Mouse (Mus musculus) midbrain, embryonic 14.5 days (tissue): Measurements from ENCODE around the gene Slc25a30. TPM values are rescaled to one million over a fixed set of nuclear protein-coding genes. Genes with fewer than 3 reads are reported as not detected.

Experiments used
- ATAC-seq: fragments of 200-750 bp; cut with Nextera tagmentation; 2 replicates; pipeline ENCODE4 v1.8.0; 2017; ENCODE audit warnings: moderate number of reproducible peaks, moderate library complexity; ENCODE audit not compliant: low FRiP score, low TSS enrichment
- DNase-seq: peaks from one replicate; pipeline ENCODE4 v3.0.0-alpha.2; 2015
- H3K27ac ChIP-seq: fragments of 300-500 bp; sonication (generic); replicated peaks from 2 replicates; pipeline ENCODE4 v1.5.1; 2014; ENCODE audit warnings: mild to moderate bottlenecking, low read depth, low read length, moderate library complexity
- H3K27me3 ChIP-seq: fragments of 300-500 bp; sonication (generic); 2 replicates; pipeline ENCODE4 v1.6.1; 2014; ENCODE audit warnings: low read length, control low read depth, mixed read lengths; ENCODE audit not compliant: control insufficient read depth, insufficient read depth
- H3K36me3 ChIP-seq: fragments of 300-500 bp; sonication (generic); 2 replicates; pipeline ENCODE4 v1.6.1; 2014; ENCODE audit warnings: low read length, control low read depth; ENCODE audit not compliant: control insufficient read depth, insufficient read depth
- H3K4me1 ChIP-seq: fragments of 300-500 bp; sonication (generic); 2 replicates; pipeline ENCODE4 v1.6.1; 2014; ENCODE audit warnings: mild to moderate bottlenecking, antibody characterized with exemption, low read length, control low read depth; ENCODE audit not compliant: control insufficient read depth, insufficient read depth
- H3K4me2 ChIP-seq: fragments of 300-500 bp; sonication (generic); 2 replicates; pipeline ENCODE4 v1.6.1; 2014; ENCODE audit warnings: mild to moderate bottlenecking, low read length, moderate library complexity
- H3K4me3 ChIP-seq: fragments of 300-500 bp; sonication (generic); replicated peaks from 2 replicates; pipeline ENCODE4 v1.5.1; 2014; ENCODE audit warnings: low read depth, low read length
- H3K9ac ChIP-seq: fragments of 300-500 bp; sonication (generic); replicated peaks from 2 replicates; pipeline ENCODE4 v1.6.1; 2014; ENCODE audit warnings: mild to moderate bottlenecking, low read length, moderate library complexity
- H3K9me3 ChIP-seq: fragments of 300-500 bp; sonication (generic); 2 replicates; pipeline ENCODE4 v1.6.1; 2016; ENCODE audit warnings: low read length, control low read depth, mixed read lengths; ENCODE audit not compliant: control insufficient read depth
- WGBS: fragments of 180-500 bp; shearing (Covaris S2); extraction: QIAGEN DNeasy Blood & Tissue Kit; methylation state at CpG from one replicate; pipeline ENCODE4 v1.1.7; 2014; 5-methylcytosine and 5-hydroxymethylcytosine counted together
- polyA plus RNA-seq: library from polyadenylated mRNA; unstranded; fragments of >200 nt; fragmentation: Nextera tagmentation; extraction: Ambion mirVana; gene quantifications from 2 replicates; pipeline ENCODE4 v1.2.1, GENCODE M21; 2014

Gene Slc25a30
- polyA plus RNA-seq, 1 experiment from 2014 or later, result 15.6 TPM

DNA sequence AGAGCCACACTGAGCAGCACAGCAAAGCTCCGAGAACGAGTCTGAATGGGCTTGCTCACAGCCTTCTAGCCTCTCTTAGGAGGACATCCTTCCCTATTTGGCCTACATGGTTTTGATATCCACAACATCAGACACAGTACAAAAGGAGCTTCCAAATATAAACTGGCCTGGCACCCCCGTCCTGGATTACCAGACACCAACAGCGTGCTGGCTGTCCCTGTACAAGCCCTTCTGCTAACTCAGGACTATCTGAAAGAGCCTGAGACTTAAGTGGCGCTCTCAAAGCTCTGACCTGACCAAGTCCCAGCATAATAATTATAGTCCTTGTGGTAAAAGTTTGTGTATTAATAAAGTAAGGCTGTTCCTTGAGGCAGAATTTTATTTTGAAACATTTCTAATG is 66.7 kb downstream of the Slc25a30 start:
- WGBS, result 92% methylated on average over 5 of the region's 5 CpGs
- H3K36me3 ChIP-seq, result peaks cover 74% of the 10 kb centered on the region
- H3K4me1 ChIP-seq, result no peaks in the 10 kb centered on the region
- no peaks in the 10 kb centered on the region for H3K9me3 ChIP-seq
- H3K4me2 ChIP-seq, result no peak overlapping the region
- no peak for ATAC-seq
- no peak overlapping the region for H3K4me3 ChIP-seq
- H3K9ac ChIP-seq, result no peak overlapping the region
- DNase-seq, result no peak
- H3K27me3 ChIP-seq, result no peaks in the 10 kb centered on the region
- no peak overlapping the region for H3K27ac ChIP-seq

DNA sequence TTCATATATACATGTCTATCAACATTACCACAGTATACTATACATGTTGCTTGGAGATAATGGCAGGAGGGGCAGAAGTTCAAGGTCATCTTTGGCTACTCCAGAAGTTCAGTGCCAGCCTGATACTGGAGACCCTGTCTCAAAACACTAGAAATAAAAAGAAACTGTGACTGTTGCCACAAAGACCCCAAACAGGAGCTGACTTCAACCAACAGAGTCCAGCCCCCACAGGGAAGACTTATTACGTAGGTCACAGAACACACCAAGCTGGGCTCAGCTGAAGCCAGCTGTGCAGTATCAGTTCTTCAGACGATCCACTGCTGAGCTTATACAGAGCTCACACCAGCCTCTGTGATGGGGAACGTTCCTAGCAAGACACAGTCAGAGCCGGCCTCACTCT is 70.4 kb downstream of the Slc25a30 start:
- Histone ChIP-seq H3K9me3 (no peaks in the 10 kb centered on the region), H3K4me2 (no peak overlapping the region), H3K4me1 (no peaks in the 10 kb centered on the region), H3K27me3 (no peaks in the 10 kb centered on the region), H3K4me3 (no peak overlapping the region), H3K9ac (no peak overlapping the region), H3K27ac (no peak overlapping the region), H3K36me3 (peaks cover 82% of the 10 kb centered on the region)
- ATAC-seq (no peak), DNase-seq (no peak)
- WGBS, result 95% methylated on average over 4 of the region's 4 CpGs

DNA sequence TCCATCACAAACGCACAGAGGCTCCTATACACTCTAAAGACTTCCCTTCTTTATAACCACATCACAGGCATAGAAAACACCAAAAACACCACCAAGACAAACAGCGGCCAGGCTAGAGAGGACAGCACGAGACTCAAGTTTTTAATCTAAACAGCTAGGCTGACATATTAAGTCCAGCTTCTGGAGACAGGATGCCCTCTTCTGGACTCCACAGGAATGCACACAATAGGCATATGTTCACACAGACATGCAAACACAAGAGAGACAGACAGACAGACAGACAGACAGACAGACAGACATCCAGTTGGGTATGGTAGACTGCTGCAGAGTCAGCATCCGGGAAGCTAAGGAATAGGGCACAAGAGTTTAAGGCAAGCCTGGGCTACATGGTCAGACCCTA is 73.2 kb downstream of the Slc25a30 start:
- Histone ChIP-seq H3K27ac (no peak overlapping the region), H3K4me2 (no peak overlapping the region), H3K4me1 (no peaks in the 10 kb centered on the region), H3K9ac (no peak overlapping the region), H3K9me3 (no peaks in the 10 kb centered on the region), H3K4me3 (no peak overlapping the region), H3K27me3 (no peaks in the 10 kb centered on the region), H3K36me3 (peaks cover 81% of the 10 kb centered on the region)
- ATAC-seq (no peak), DNase-seq (peak; percentile 65)
- WGBS, result 81% methylated on average over 4 of the region's 4 CpGs

DNA sequence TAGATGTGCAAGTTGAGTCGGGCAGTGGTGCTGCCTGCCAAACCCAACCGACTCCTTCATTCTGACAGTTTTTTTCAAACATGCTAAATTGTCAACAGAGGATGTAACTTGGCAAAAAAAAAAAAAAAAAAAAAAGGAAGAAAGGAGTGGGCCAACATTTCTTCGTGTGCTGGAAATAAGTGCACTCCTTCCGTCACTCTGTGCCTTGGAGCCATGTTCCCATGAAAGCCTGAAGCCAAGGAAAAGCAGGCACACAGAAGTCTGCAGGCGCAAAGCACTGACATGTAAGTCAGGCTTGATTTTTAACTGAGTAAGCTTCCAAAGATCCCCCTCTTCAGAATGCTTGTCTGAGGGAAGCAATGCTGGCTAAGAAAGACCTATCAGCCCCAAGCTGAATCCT is 74.2 kb downstream of the Slc25a30 start:
- no peak for ATAC-seq
- H3K27ac ChIP-seq, result no peak overlapping the region
- no peaks in the 10 kb centered on the region for H3K27me3 ChIP-seq
- no peak overlapping the region for H3K9ac ChIP-seq
- no peak for DNase-seq
- H3K36me3 ChIP-seq, result peaks cover 78% of the 10 kb centered on the region
- no peak overlapping the region for H3K4me2 ChIP-seq
- no peaks in the 10 kb centered on the region for H3K4me1 ChIP-seq
- H3K4me3 ChIP-seq, result no peak overlapping the region
- no peaks in the 10 kb centered on the region for H3K9me3 ChIP-seq
- WGBS, result 90% methylated on average over 5 of the region's 5 CpGs

DNA sequence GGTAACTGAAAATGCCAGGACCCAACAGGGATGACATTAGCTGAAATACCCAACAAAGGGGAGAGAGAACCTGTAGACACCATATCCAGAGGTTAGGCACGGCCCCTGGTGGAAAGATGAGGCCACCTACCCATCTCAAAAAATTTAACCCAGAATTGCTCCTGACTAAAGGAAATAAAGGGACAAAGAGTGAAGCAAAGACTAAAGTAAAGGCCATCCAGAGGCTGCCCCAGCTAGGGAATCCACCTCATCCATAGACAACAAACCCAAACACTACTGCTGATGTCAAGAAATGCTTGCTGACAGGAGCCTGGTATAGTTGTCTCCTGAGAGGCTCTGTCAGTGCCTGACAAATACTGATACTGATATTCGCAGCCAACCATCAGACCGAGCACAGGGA is 75.1 kb downstream of the Slc25a30 start:
- H3K9me3 ChIP-seq, result no peaks in the 10 kb centered on the region
- no peak overlapping the region for H3K27ac ChIP-seq
- no peaks in the 10 kb centered on the region for H3K4me1 ChIP-seq
- no peak for DNase-seq
- no peak overlapping the region for H3K4me2 ChIP-seq
- no peak for ATAC-seq
- H3K36me3 ChIP-seq, result peaks cover 74% of the 10 kb centered on the region
- no peak overlapping the region for H3K9ac ChIP-seq
- H3K4me3 ChIP-seq, result no peak overlapping the region
- 94% methylated on average over 3 of the region's 3 CpGs for WGBS
- H3K27me3 ChIP-seq, result no peaks in the 10 kb centered on the region

Other genes with a start within 250 kb of the Slc25a30 start
- not detected in 2 replicates for gene Spert, start 193.9 kb downstream of the Slc25a30 start, polyA plus RNA-seq
- gene Erich6b, start 144.8 kb downstream of the Slc25a30 start, polyA plus RNA-seq, result not detected in 2 replicates
- gene Cog3, start 32.5 kb downstream of the Slc25a30 start, polyA plus RNA-seq, result 19.6 and 25.4 TPM in 2 replicates
- gene Tpt1, start 58.1 kb upstream of the Slc25a30 start, polyA plus RNA-seq, result 851 and 883 TPM in 2 replicates
- 10.0 and 10.9 TPM in 2 replicates for gene Kctd4, start 168.0 kb upstream of the Slc25a30 start, polyA plus RNA-seq
- gene Gtf2f2, start 223.8 kb upstream of the Slc25a30 start, polyA plus RNA-seq, result 40.1 and 44.3 TPM in 2 replicates